Mouse (Mus musculus): ENCODE measurements around the gene Cacna1c.

The Cacna1c gene

DNA sequence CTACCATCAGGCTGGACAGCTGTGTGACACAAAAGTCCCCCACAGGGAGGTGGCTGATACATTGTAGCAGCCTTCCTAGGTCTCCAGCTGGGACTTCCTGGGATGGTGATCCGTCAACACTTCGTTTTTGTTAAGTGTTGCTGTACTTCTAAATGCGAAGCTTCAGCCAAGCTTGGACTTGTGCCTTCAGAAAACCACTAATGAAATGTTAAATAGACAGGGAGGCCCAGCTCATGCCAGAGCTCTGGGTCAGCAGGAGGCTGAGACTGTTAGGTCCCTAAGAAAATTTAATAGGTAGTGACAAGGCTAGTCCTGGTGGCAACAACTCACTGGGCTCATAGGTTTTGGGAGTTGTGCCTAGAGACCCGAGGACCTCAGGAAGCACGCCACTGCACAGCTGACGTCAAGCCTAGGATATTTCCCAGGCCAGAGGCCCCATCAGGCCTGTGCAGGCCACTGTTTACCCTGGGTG lies 370.8 kb downstream of the Cacna1c start:
- no peak for TF ChIP-seq GATA4 (IDR thresholded peaks at IDR 0.05; ENCODE audit: insufficient replicate concordance, low read length)

DNA sequence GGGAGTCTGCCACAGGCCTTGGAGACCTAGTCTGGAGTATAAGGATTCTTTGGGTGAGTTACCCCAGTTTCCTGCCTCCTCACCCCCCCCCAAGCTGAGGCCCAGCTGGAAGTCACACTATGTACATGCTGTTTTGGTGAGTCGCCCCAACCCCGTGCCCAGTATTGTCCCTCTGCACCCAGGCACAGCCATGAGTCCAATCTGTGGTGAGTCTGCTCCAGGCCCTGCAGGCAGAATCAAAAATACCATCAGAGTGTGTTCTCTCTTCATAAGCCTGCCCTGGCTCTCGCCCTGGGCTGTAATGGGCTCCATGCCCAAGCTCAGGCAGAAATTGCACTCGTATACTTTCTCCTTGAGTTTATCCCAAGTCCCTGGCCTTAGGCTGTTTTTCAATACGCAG lies 374.7 kb downstream of the Cacna1c start:
- no peak for TF ChIP-seq GATA4 (IDR thresholded peaks at IDR 0.05; ENCODE audit: insufficient replicate concordance, low read length)

GRCm38 (mm10) chr6:118819657-118820056 lies 376.6 kb downstream of the Cacna1c start:
- no peak for TF ChIP-seq GATA4 (IDR thresholded peaks at IDR 0.05; ENCODE audit: insufficient replicate concordance, low read length)

DNA sequence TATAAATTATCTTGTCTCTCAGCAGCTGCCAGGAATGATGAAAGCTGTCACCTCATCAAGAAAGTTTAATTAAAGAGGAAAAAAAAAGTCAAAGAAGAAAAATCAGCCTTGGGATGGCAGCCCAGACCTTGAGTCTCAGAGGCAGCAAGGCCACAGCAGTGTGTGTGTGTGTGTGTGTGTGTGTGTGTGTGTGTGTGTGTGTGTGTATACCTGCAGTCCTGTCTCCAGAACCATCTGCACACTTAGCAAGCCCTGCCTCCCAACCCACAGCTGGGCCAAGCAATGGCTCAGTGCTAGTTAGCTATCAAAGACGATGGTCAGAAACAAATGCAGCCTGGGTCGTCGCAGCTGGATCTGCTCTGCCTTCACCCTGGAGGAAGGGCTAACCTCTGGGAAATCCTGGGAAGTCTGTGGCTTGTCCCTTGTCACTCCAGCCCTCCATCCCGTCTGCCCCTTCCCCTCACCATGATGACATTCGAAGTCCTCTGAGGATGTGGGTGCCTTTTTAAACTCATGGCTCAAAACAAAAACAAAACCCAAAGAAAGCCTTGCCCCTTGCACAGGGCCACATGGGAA lies 378.2 kb downstream of the Cacna1c start:
- TF ChIP-seq GATA4 (IDR thresholded peaks at IDR 0.05; ENCODE audit: insufficient replicate concordance, low read length): no peak

DNA sequence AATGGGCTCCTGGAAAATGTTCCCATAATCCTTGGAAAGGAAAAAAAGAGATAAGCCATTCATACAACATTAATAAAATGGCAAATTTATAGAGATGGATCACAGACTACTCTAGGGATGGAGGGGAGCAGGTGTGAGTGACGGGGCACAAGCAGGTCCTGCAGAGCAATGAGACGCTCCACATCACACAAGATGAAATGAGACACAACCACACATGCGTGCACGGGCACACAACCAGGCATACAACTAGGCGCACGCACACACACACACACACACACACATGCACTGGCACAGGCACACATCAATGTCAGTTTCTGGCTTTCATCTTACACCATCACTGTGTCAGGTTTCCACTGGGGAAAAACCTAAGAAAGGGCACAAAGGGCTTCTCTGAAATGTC lies 380.0 kb downstream of the Cacna1c start:
- no peak for TF ChIP-seq GATA4 (IDR thresholded peaks at IDR 0.05; ENCODE audit: insufficient replicate concordance, low read length)

DNA sequence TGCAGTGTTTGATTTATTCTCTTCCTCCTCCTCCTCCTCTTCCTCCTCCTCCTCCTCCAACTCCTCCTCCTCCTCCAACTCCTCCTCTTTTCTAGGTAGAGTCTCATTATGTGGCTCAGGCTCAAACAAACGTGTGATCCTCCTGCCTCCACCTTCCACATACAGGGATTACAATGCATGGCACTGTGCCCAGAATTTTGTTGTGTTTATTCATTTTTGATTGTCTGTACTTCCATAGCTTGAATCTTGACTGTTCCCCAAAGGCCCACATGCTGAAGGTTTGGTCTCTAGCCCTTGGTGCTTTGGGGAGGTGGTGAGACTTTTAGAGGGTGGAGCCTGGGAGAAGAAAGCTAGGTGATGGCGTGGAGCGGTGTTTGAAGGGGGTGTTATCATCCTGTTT lies 383.7 kb downstream of the Cacna1c start:
- TF ChIP-seq GATA4 (IDR thresholded peaks at IDR 0.05; ENCODE audit: insufficient replicate concordance, low read length): no peak

DNA sequence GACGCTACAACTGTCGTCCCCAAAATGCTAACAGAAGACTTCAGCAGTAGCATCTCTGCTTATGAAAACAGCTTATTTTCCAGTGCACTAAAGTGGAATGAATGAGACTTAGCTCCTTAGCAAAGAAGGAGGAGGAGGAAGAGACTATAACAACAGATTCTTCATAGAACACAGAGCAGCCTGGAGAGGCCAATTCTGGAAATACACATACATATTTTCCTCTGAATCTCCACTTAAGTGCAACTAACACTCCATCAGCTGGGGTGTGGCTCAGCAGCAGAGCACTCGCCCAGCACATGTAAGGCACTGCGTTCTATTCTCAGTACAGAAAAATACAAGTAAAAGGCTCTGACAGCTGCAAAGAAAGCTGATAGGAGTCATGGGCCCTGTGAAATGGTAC lies 384.2 kb downstream of the Cacna1c start:
- TF ChIP-seq GATA4 (IDR thresholded peaks at IDR 0.05; ENCODE audit: insufficient replicate concordance, low read length): no peak

- TF ChIP-seq GATA4 (IDR thresholded peaks at IDR 0.05; ENCODE audit: insufficient replicate concordance, low read length): no peak
Measured at GRCm38 (mm10) chr6:118810834-118811233, 385.4 kb downstream of the Cacna1c start.

GRCm38 (mm10) chr6:118805139-118805538 lies 391.1 kb downstream of the Cacna1c start:
- no peak for TF ChIP-seq GATA4 (IDR thresholded peaks at IDR 0.05; ENCODE audit: insufficient replicate concordance, low read length)

DNA sequence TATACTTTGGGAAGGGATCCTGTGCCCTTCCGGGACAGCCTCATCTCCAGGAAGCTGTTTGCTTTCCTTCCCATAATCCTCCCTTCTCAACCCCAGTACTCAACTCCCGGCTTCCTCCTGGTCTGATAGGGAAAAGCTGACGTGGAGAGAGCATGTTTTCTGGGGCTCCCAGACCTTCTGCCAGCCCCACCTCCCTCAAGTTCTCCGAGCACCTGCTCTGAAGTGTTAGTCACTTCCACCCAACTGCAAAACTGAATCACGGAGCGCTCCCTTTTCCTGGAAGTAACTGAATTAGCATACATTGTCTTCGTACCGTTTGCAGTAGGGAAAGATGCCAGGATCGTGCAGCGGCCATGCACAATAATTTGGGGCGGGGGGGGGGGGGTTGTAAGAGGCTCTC lies 393.9 kb downstream of the Cacna1c start:
- TF ChIP-seq GATA4 (IDR thresholded peaks at IDR 0.05; ENCODE audit: insufficient replicate concordance, low read length): no peak

- TF ChIP-seq GATA4 (IDR thresholded peaks at IDR 0.05; ENCODE audit: insufficient replicate concordance, low read length): no peak
Measured at GRCm38 (mm10) chr6:118796393-118796792, 399.8 kb downstream of the Cacna1c start.

- TF ChIP-seq GATA4 (IDR thresholded peaks at IDR 0.05; ENCODE audit: insufficient replicate concordance, low read length): no peak
Measured at GRCm38 (mm10) chr6:118795716-118796115, 400.5 kb downstream of the Cacna1c start.

DNA sequence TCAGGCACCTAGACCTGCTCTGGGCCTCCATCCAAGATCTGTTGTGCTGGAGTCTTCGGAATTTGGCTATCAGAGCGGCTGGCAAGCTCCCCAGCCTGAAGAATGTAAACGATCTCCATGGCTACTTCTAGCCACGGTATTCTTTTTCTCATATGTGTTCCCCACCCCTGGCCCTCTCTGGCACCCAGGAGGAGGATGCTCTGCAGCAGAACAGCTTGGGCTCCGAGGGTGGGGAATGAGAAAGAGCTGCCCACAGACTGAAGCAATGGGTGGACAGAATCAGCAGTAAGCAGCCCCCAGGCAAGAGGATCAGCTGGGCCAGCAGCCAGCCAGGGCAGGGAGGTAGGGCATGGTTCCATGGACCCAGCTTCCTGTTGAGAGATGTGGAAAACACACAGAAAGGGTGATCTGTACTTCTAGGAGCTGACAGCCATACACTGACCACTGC lies 404.3 kb downstream of the Cacna1c start:
- TF ChIP-seq GATA4 (IDR thresholded peaks at IDR 0.05; ENCODE audit: insufficient replicate concordance, low read length): no peak

GRCm38 (mm10) chr6:118787933-118788332 lies 408.3 kb downstream of the Cacna1c start:
- no peak for TF ChIP-seq GATA4 (IDR thresholded peaks at IDR 0.05; ENCODE audit: insufficient replicate concordance, low read length)

DNA sequence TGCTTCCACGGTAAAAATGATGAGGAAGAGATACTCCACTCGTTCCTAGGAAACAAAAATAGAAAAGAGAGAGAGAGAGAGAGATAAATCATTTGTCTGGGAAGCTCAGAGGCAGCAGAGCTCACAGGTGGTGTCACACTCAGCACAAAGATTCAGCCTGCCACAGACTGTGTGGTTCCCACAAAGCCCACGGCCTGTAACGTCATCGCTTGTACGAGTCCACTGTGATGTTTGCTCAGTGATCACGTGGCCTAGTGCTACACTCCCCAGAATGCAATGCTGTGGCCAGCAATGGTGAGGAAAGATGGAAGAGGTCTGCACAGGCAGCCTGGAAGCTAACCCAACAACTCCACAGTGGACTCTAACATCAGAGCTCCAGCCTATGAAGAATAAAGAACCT lies 415.9 kb downstream of the Cacna1c start:
- no peak for TF ChIP-seq GATA4 (IDR thresholded peaks at IDR 0.05; ENCODE audit: insufficient replicate concordance, low read length)

- TF ChIP-seq GATA4 (IDR thresholded peaks at IDR 0.05; ENCODE audit: insufficient replicate concordance, low read length): no peak
Measured at GRCm38 (mm10) chr6:118779201-118779600, 417.0 kb downstream of the Cacna1c start.

GRCm38 (mm10) chr6:118777457-118777856 lies 418.8 kb downstream of the Cacna1c start:
- TF ChIP-seq GATA4 (IDR thresholded peaks at IDR 0.05; ENCODE audit: insufficient replicate concordance, low read length): no peak
